Mouse (Mus musculus): Measurements from ENCODE around the gene Sec14l4. TPM values are rescaled to one million over a fixed set of nuclear protein-coding genes. Genes with fewer than 3 reads are reported as not detected.

Gene Sec14l4
- not detected in 2 replicates for polyA plus RNA-seq (2015; fragmentation: Nextera tagmentation; extraction: Ambion mirVana)

GRCm38 (mm10) chr11:4031126-4031941 lies at the start of gene Sec14l4:
Gene Sec14l4 (plus strand): TSS chr11:4031462.
- no peaks in the 10 kb centered on the region for H3K9me3 ChIP-seq (ENCODE audit: control insufficient read depth, low read length)
- no peak within 1 kb of the TSS for H3K9ac ChIP-seq (replicated peaks; ENCODE audit: low read depth, low read length)
- WGBS: 41% methylated on average over 16 of the region's 16 CpGs
- H3K4me3 ChIP-seq (replicated peaks; ENCODE audit: low read length): no peak within 1 kb of the TSS
- H3K4me1 ChIP-seq (replicated peaks; ENCODE audit: control insufficient read depth, insufficient read depth, low read length): no peaks in the 10 kb centered on the region; the same call in 1 of the 2 replicates
- no peaks in the 10 kb centered on the region for H3K27me3 ChIP-seq (replicated peaks; ENCODE audit: control insufficient read depth, insufficient read depth, low read length)
- H3K27ac ChIP-seq (ENCODE audit: low read length): no peak within 1 kb of the TSS
- ATAC-seq: no peak
- no peaks in the 10 kb centered on the region for H3K36me3 ChIP-seq (ENCODE audit: control insufficient read depth, insufficient read depth)
- H3K4me2 ChIP-seq (ENCODE audit: low read length): no peak within 1 kb of the TSS

GRCm38 (mm10) chr11:3981536-3981935 lies 49.7 kb upstream of the Sec14l4 start:
- H3K9ac ChIP-seq (replicated peaks; ENCODE audit: low read depth, low read length): no peak overlapping the region
- no peak for ATAC-seq
- no peak overlapping the region for H3K4me2 ChIP-seq (ENCODE audit: low read length)
- no peaks in the 10 kb centered on the region for H3K9me3 ChIP-seq (ENCODE audit: control insufficient read depth, low read length)
- WGBS: 81% methylated on average over 6 of the region's 6 CpGs
- H3K4me1 ChIP-seq (replicated peaks; ENCODE audit: control insufficient read depth, insufficient read depth, low read length): peaks cover 7% of the 10 kb centered on the region
- no peak overlapping the region for H3K27ac ChIP-seq (ENCODE audit: low read length)
- no peak overlapping the region for H3K4me3 ChIP-seq (replicated peaks; ENCODE audit: low read length)
- 0 out of 2 replicates have a peak, but pooled peaks cover 3% of the 10 kb centered on the region for H3K27me3 ChIP-seq (replicated peaks; ENCODE audit: control insufficient read depth, insufficient read depth, low read length)
- peaks cover 20% of the 10 kb centered on the region for H3K36me3 ChIP-seq (ENCODE audit: control insufficient read depth, insufficient read depth)

- H3K27me3 ChIP-seq (replicated peaks; ENCODE audit: control insufficient read depth, insufficient read depth, low read length): 0 out of 2 replicates have a peak, but pooled peaks cover 3% of the 10 kb centered on the region
- H3K4me1 ChIP-seq (replicated peaks; ENCODE audit: control insufficient read depth, insufficient read depth, low read length): peaks cover 7% of the 10 kb centered on the region
- H3K27ac ChIP-seq (ENCODE audit: low read length): no peak overlapping the region
- H3K4me3 ChIP-seq (replicated peaks; ENCODE audit: low read length): no peak overlapping the region
- H3K4me2 ChIP-seq (ENCODE audit: low read length): no peak overlapping the region
- 73% methylated on average over 7 of the region's 7 CpGs for WGBS
- no peaks in the 10 kb centered on the region for H3K9me3 ChIP-seq (ENCODE audit: control insufficient read depth, low read length)
- H3K36me3 ChIP-seq (ENCODE audit: control insufficient read depth, insufficient read depth): peaks cover 15% of the 10 kb centered on the region
- no peak for ATAC-seq
- H3K9ac ChIP-seq (replicated peaks; ENCODE audit: low read depth, low read length): no peak overlapping the region
Measured at GRCm38 (mm10) chr11:3982275-3983209, 48.7 kb upstream of the Sec14l4 start.

- Histone ChIP-seq H3K27ac (ENCODE audit: low read length) (no peak within 1 kb of the TSS), H3K9ac (replicated peaks; ENCODE audit: low read depth, low read length) (peak within 1 kb of the TSS; percentile 57), H3K27me3 (replicated peaks; ENCODE audit: control insufficient read depth, insufficient read depth, low read length) (0 out of 2 replicates have a peak, but pooled peaks cover 3% of the 10 kb centered on the region), H3K9me3 (ENCODE audit: control insufficient read depth, low read length) (no peaks in the 10 kb centered on the region), H3K36me3 (ENCODE audit: control insufficient read depth, insufficient read depth) (peaks cover 11% of the 10 kb centered on the region), H3K4me3 (replicated peaks; ENCODE audit: low read length) (peak within 1 kb of the TSS; percentile 40), H3K4me2 (ENCODE audit: low read length) (peak within 1 kb of the TSS; percentile 59), H3K4me1 (replicated peaks; ENCODE audit: control insufficient read depth, insufficient read depth, low read length) (peaks cover 7% of the 10 kb centered on the region)
- WGBS: 0% methylated on average over 8 of the region's 37 CpGs
- peak; percentile 52; the same call in 1 of the 2 replicates for ATAC-seq
Measured at GRCm38 (mm10) chr11:3983291-3983862, 47.9 kb upstream of the Sec14l4 start, which contains the start of gene Gal3st1. Gene Gal3st1 (plus strand): TSS chr11:3983636.

GRCm38 (mm10) chr11:3983863-3984745 lies 47.2 kb upstream of the Sec14l4 start:
- 0 out of 2 replicates have a peak, but pooled peaks cover 3% of the 10 kb centered on the region for H3K27me3 ChIP-seq (replicated peaks; ENCODE audit: control insufficient read depth, insufficient read depth, low read length)
- H3K4me3 ChIP-seq (replicated peaks; ENCODE audit: low read length): peak overlapping the region; percentile 40
- peaks cover 8% of the 10 kb centered on the region for H3K36me3 ChIP-seq (ENCODE audit: control insufficient read depth, insufficient read depth)
- H3K27ac ChIP-seq (ENCODE audit: low read length): no peak overlapping the region
- ATAC-seq: peak; percentile 40; the same call in 1 of the 2 replicates
- H3K4me1 ChIP-seq (replicated peaks; ENCODE audit: control insufficient read depth, insufficient read depth, low read length): peaks cover 7% of the 10 kb centered on the region
- 8% methylated on average over 15 of the region's 15 CpGs for WGBS
- peak overlapping the region; percentile 59 for H3K4me2 ChIP-seq (ENCODE audit: low read length)
- H3K9me3 ChIP-seq (ENCODE audit: control insufficient read depth, low read length): no peaks in the 10 kb centered on the region
- peak overlapping the region; percentile 57 for H3K9ac ChIP-seq (replicated peaks; ENCODE audit: low read depth, low read length)

GRCm38 (mm10) chr11:3989748-3990147 lies 41.5 kb upstream of the Sec14l4 start:
- no peaks in the 10 kb centered on the region for H3K27me3 ChIP-seq (replicated peaks; ENCODE audit: control insufficient read depth, insufficient read depth, low read length)
- H3K4me3 ChIP-seq (replicated peaks; ENCODE audit: low read length): no peak overlapping the region
- no peaks in the 10 kb centered on the region for H3K9me3 ChIP-seq (ENCODE audit: control insufficient read depth, low read length)
- H3K36me3 ChIP-seq (ENCODE audit: control insufficient read depth, insufficient read depth): no peaks in the 10 kb centered on the region
- no peak overlapping the region for H3K27ac ChIP-seq (ENCODE audit: low read length)
- no peak overlapping the region for H3K4me2 ChIP-seq (ENCODE audit: low read length)
- WGBS: 36% methylated on average over 3 of the region's 3 CpGs
- no peak for ATAC-seq
- H3K4me1 ChIP-seq (replicated peaks; ENCODE audit: control insufficient read depth, insufficient read depth, low read length): no peaks in the 10 kb centered on the region
- H3K9ac ChIP-seq (replicated peaks; ENCODE audit: low read depth, low read length): no peak overlapping the region

GRCm38 (mm10) chr11:3993132-3993531 lies 38.1 kb upstream of the Sec14l4 start:
- ATAC-seq: no peak
- Histone ChIP-seq H3K4me3 (replicated peaks; ENCODE audit: low read length) (no peak overlapping the region), H3K9me3 (ENCODE audit: control insufficient read depth, low read length) (no peaks in the 10 kb centered on the region), H3K9ac (replicated peaks; ENCODE audit: low read depth, low read length) (no peak overlapping the region), H3K4me1 (replicated peaks; ENCODE audit: control insufficient read depth, insufficient read depth, low read length) (no peaks in the 10 kb centered on the region), H3K36me3 (ENCODE audit: control insufficient read depth, insufficient read depth) (no peaks in the 10 kb centered on the region), H3K27ac (ENCODE audit: low read length) (no peak overlapping the region), H3K27me3 (replicated peaks; ENCODE audit: control insufficient read depth, insufficient read depth, low read length) (peaks cover 12% of the 10 kb centered on the region), H3K4me2 (ENCODE audit: low read length) (no peak overlapping the region)
- 80% methylated on average over 6 of the region's 6 CpGs for WGBS

GRCm38 (mm10) chr11:3993914-3994313 lies 37.3 kb upstream of the Sec14l4 start:
- WGBS: 79% methylated on average over 6 of the region's 6 CpGs
- Histone ChIP-seq H3K9me3 (ENCODE audit: control insufficient read depth, low read length) (no peaks in the 10 kb centered on the region), H3K4me3 (replicated peaks; ENCODE audit: low read length) (no peak overlapping the region), H3K27ac (ENCODE audit: low read length) (no peak overlapping the region), H3K4me1 (replicated peaks; ENCODE audit: control insufficient read depth, insufficient read depth, low read length) (0 out of 2 replicates have a peak, but pooled peaks cover 3% of the 10 kb centered on the region), H3K9ac (replicated peaks; ENCODE audit: low read depth, low read length) (no peak overlapping the region), H3K36me3 (ENCODE audit: control insufficient read depth, insufficient read depth) (no peaks in the 10 kb centered on the region), H3K27me3 (replicated peaks; ENCODE audit: control insufficient read depth, insufficient read depth, low read length) (peaks cover 19% of the 10 kb centered on the region), H3K4me2 (ENCODE audit: low read length) (no peak overlapping the region)
- ATAC-seq: no peak
